Mouse (Mus musculus): ENCODE results near the gene Clps. TPM values are rescaled to one million over a fixed set of nuclear protein-coding genes. Genes with fewer than 3 reads are reported as not detected.
A peak's percentile ranks its signal among the peaks of the same experiment; 100 is the strongest.

The Clps gene
- polyA plus RNA-seq, 1 experiment from 2014 or later = not detected

- no peak for ATAC-seq (ENCODE audit: insufficient number of reproducible peaks, insufficient read depth, low FRiP score, low TSS enrichment)
- Histone ChIP-seq H3K4me1 (peaks cover 15% of the 10 kb centered on the region), H3K4me2 (replicated peaks) (0 out of 2 replicates have a peak overlapping the region, but pooled peaks have one; percentile 92), H3K9ac (no peak overlapping the region), H3K36me3 (no peaks in the 10 kb centered on the region), H3K4me3 (peak overlapping the region; percentile 71; the same call in 1 of the 2 replicates), H3K27ac (no peak overlapping the region), H3K27me3 (peaks cover 7% of the 10 kb centered on the region; the same call in 1 of the 2 replicates), H3K9me3 (no peaks in the 10 kb centered on the region)
- WGBS = 83% methylated on average over 23 of the region's 23 CpGs
These were observed 36.4 kb downstream of the Clps start for GRCm38 (mm10) chr17:28524009-28524695.

- Histone ChIP-seq H3K9ac (peak overlapping the region; percentile 68), H3K27me3 (peaks cover 12% of the 10 kb centered on the region; the same call in 1 of the 2 replicates), H3K4me2 (replicated peaks) (peak overlapping the region; percentile 92), H3K4me1 (peaks cover 19% of the 10 kb centered on the region), H3K9me3 (no peaks in the 10 kb centered on the region), H3K27ac (peak overlapping the region; percentile 92), H3K36me3 (no peaks in the 10 kb centered on the region), H3K4me3 (peak overlapping the region; percentile 71)
- WGBS = 6% methylated on average over 28 of the region's 28 CpGs
- no peak for ATAC-seq (ENCODE audit: insufficient number of reproducible peaks, insufficient read depth, low FRiP score, low TSS enrichment)
These were observed 37.1 kb downstream of the Clps start for GRCm38 (mm10) chr17:28523355-28524008.

DNA sequence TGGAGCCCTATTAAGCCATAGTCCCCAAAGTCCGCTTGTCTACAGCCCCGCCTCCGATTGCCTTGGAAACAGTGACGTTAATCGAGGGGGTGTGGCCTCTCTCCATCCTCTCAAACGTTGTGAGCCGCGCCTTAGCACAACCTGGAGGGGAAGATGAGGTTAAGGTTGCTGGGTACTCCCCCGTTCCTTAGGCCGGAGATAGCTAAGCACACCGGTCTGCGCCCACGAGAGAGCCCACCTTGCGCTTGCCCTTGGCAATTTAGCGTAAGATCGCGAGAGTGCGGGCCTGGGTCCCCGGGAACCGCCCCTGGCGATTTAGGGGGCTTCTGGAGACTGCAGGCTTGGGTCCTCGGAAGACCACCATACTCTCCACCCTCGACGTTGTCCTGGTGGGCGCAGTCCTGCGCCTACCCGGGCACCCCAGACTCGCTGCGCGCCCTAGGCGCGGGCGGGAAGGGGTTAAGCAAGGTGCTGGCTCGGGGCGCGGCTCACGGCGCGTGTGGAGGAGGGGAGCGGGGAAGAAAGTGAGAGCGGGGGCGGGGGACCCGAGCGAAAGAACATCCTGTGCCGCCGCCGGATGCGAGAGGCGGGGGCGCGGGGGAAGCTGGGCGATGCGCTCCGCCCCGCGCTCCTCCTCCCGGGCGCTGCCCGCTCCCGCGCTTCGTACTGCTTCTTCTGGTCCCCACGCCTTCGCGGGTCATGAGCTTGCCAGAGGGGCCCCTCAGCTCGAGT is 37.8 kb downstream of the Clps start:
- H3K4me3 ChIP-seq = peak overlapping the region; percentile 71
- H3K27me3 ChIP-seq = peaks cover 12% of the 10 kb centered on the region; the same call in 1 of the 2 replicates
- peak overlapping the region; percentile 68 for H3K9ac ChIP-seq
- H3K4me1 ChIP-seq = peaks cover 21% of the 10 kb centered on the region
- peak; percentile 67 for ATAC-seq (ENCODE audit: insufficient number of reproducible peaks, insufficient read depth, low FRiP score, low TSS enrichment)
- peak overlapping the region; percentile 92 for H3K4me2 ChIP-seq (replicated peaks)
- no peaks in the 10 kb centered on the region for H3K36me3 ChIP-seq
- under 1% methylated on average over 59 of the region's 66 CpGs for WGBS
- peak overlapping the region; percentile 92 for H3K27ac ChIP-seq
- H3K9me3 ChIP-seq = no peaks in the 10 kb centered on the region

GRCm38 (mm10) chr17:28521920-28522319 is 38.6 kb downstream of the Clps start:
- Histone ChIP-seq H3K4me2 (replicated peaks) (peak overlapping the region; percentile 92), H3K27ac (no peak overlapping the region), H3K4me1 (peaks cover 23% of the 10 kb centered on the region), H3K4me3 (peak overlapping the region; percentile 71; the same call in 1 of the 2 replicates), H3K36me3 (no peaks in the 10 kb centered on the region), H3K9me3 (no peaks in the 10 kb centered on the region), H3K27me3 (peaks cover 12% of the 10 kb centered on the region; the same call in 1 of the 2 replicates), H3K9ac (no peak overlapping the region)
- 44% methylated on average over 6 of the region's 6 CpGs for WGBS
- ATAC-seq (ENCODE audit: insufficient number of reproducible peaks, insufficient read depth, low FRiP score, low TSS enrichment) = no peak

GRCm38 (mm10) chr17:28521071-28521726 is 39.4 kb downstream of the Clps start:
- peaks cover 25% of the 10 kb centered on the region for H3K4me1 ChIP-seq
- H3K4me2 ChIP-seq (replicated peaks) = no peak overlapping the region
- peaks cover 12% of the 10 kb centered on the region; the same call in 1 of the 2 replicates for H3K27me3 ChIP-seq
- H3K27ac ChIP-seq = no peak overlapping the region
- ATAC-seq (ENCODE audit: insufficient number of reproducible peaks, insufficient read depth, low FRiP score, low TSS enrichment) = no peak
- no peak overlapping the region for H3K4me3 ChIP-seq
- WGBS = 58% methylated on average over 5 of the region's 5 CpGs
- H3K36me3 ChIP-seq = no peaks in the 10 kb centered on the region
- H3K9ac ChIP-seq = no peak overlapping the region
- H3K9me3 ChIP-seq = no peaks in the 10 kb centered on the region

DNA sequence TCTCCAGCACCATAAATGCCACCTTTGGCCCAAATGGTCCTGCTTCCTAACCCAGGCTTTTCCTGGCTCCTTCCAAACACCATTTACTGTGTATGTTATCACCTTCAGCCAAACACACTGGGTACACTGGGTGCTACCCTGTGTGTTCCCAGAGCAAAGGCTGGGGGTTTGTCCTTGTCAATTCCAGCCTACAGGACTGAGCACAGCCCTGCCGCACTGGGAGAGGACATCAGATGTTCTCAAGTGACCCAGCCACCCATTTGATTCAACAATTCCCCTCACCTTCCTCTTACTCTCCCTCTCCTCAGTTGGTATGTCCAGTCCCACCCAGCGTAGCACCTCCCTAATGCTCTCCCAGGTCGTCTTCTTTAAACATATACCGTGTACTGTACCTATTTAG is 40.0 kb downstream of the Clps start:
- peaks cover 12% of the 10 kb centered on the region; the same call in 1 of the 2 replicates for H3K27me3 ChIP-seq
- no peak overlapping the region for H3K9ac ChIP-seq
- no peak overlapping the region for H3K4me2 ChIP-seq (replicated peaks)
- ATAC-seq (ENCODE audit: insufficient number of reproducible peaks, insufficient read depth, low FRiP score, low TSS enrichment) = no peak
- no peak overlapping the region for H3K4me3 ChIP-seq
- no peaks in the 10 kb centered on the region for H3K36me3 ChIP-seq
- H3K9me3 ChIP-seq = no peaks in the 10 kb centered on the region
- H3K4me1 ChIP-seq = peaks cover 25% of the 10 kb centered on the region
- no peak overlapping the region for H3K27ac ChIP-seq
- WGBS = 75% methylated on average over 4 of the region's 4 CpGs

- H3K9ac ChIP-seq = no peak overlapping the region
- no peak overlapping the region for H3K27ac ChIP-seq
- 87% methylated on average over 3 of the region's 3 CpGs for WGBS
- ATAC-seq (ENCODE audit: insufficient number of reproducible peaks, insufficient read depth, low FRiP score, low TSS enrichment) = no peak
- no peak overlapping the region for H3K4me2 ChIP-seq (replicated peaks)
- no peaks in the 10 kb centered on the region for H3K36me3 ChIP-seq
- H3K4me3 ChIP-seq = no peak overlapping the region
- no peaks in the 10 kb centered on the region for H3K9me3 ChIP-seq
- peaks cover 25% of the 10 kb centered on the region for H3K4me1 ChIP-seq
- H3K27me3 ChIP-seq = peaks cover 12% of the 10 kb centered on the region; the same call in 1 of the 2 replicates
These were observed 40.7 kb downstream of the Clps start for GRCm38 (mm10) chr17:28519827-28520226.

GRCm38 (mm10) chr17:28518615-28519071 is 41.9 kb downstream of the Clps start:
- peak overlapping the region; percentile 47; the same call in 1 of the 2 replicates for H3K9ac ChIP-seq
- peak overlapping the region; percentile 80; the same call in 1 of the 2 replicates for H3K27ac ChIP-seq

DNA sequence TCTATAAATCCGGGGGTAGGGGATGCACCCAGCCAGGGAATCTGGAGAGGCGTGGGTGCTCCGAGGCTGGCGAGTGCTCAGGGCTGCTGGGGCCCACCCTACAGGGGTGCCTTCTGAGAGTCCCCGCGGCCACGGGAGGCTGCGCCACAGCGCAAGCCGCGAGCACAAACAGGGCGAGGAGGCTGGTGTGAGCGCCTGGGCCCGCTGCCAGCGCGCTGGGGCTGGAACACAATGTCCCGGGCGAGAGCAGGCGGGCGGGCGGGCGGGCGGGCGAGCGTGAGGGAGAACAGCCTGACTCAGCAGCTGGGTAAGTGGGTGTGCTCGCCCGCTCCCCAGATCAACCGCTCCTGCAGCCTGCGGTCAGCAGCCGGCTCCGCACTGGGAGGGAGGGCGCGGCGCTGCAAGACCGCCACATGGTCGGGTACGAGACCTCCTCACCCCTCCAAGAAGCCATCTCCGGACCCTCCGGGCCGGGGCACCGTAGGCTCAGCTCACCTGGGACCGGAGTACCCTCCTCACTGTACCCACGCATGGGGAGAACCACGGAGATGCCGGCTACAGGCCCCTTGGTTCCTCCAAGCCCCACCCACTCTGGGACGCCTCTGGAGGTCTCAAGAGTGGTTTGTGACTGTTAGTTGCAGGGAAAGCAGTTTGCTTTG is 42.5 kb downstream of the Clps start:
- peak overlapping the region; percentile 85 for H3K4me2 ChIP-seq (replicated peaks)
- H3K27me3 ChIP-seq = peaks cover 12% of the 10 kb centered on the region; the same call in 1 of the 2 replicates
- H3K27ac ChIP-seq = peak overlapping the region; percentile 80
- peak; percentile 35; the same call in 1 of the 2 replicates for ATAC-seq (ENCODE audit: insufficient number of reproducible peaks, insufficient read depth, low FRiP score, low TSS enrichment)
- H3K36me3 ChIP-seq = no peaks in the 10 kb centered on the region
- peak overlapping the region; percentile 47 for H3K9ac ChIP-seq
- H3K4me3 ChIP-seq = peak overlapping the region; percentile 39
- H3K9me3 ChIP-seq = no peaks in the 10 kb centered on the region
- H3K4me1 ChIP-seq = peaks cover 25% of the 10 kb centered on the region
- under 1% methylated on average over 46 of the region's 46 CpGs for WGBS

More at GRCm38 (mm10) chr17:28518615-28519071, 41.9 kb downstream of the Clps start:
- Histone ChIP-seq H3K9me3 (no peaks in the 10 kb centered on the region), H3K4me1 (peaks cover 25% of the 10 kb centered on the region), H3K36me3 (no peaks in the 10 kb centered on the region), H3K4me2 (replicated peaks) (peak overlapping the region; percentile 85), H3K27me3 (peaks cover 12% of the 10 kb centered on the region; the same call in 1 of the 2 replicates), H3K4me3 (peak overlapping the region; percentile 39)
- WGBS = 27% methylated on average over 8 of the region's 8 CpGs
- ATAC-seq (ENCODE audit: insufficient number of reproducible peaks, insufficient read depth, low FRiP score, low TSS enrichment) = no peak

DNA sequence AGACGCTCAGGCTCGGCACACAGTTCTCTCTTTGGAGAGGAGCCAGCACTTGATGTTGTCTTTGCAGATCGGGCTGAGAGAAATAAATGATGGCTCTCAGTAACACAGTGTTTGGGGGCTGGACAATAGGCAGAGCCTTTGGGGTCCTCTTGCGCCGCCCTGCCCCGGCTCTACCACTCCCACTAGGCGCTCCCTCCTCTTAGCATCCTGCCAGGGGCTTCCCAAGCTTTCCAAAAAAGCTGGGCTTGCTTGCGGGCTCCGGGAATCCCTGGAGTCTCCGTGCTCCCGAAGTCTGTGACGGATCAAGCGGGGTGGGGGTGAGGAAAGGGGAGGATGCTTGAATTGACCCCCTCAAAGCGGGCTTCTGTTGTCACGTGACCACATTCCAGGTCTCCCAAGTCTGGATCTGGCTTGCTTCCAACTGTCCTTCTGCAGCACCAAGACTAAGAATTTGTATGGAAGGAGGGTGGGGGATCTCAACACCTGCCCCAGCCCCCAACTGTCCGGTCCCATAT is 43.1 kb downstream of the Clps start, which contains the start of gene Fkbp5:
Fkbp5 (minus strand) TSS at position 87 of the 515 bp plus-strand sequence.
- no peak for ATAC-seq (ENCODE audit: insufficient number of reproducible peaks, insufficient read depth, low FRiP score, low TSS enrichment)
- peaks cover 29% of the 10 kb centered on the region for H3K4me1 ChIP-seq
- peaks cover 12% of the 10 kb centered on the region; the same call in 1 of the 2 replicates for H3K27me3 ChIP-seq
- H3K4me3 ChIP-seq = peak within 1 kb of the TSS; percentile 39
- 1% methylated on average over 16 of the region's 16 CpGs for WGBS
- H3K4me2 ChIP-seq (replicated peaks) = peak within 1 kb of the TSS; percentile 85
- H3K27ac ChIP-seq = peak within 1 kb of the TSS; percentile 80
- peak within 1 kb of the TSS; percentile 47 for H3K9ac ChIP-seq
- H3K9me3 ChIP-seq = no peaks in the 10 kb centered on the region
- H3K36me3 ChIP-seq = no peaks in the 10 kb centered on the region
